Mouse (Mus musculus) brown adipose tissue, adult 24 weeks (tissue): ENCODE measurements around the gene Rptn. TPM values are rescaled to one million over a fixed set of nuclear protein-coding genes. Genes with fewer than 3 reads are reported as not detected.
"Not testable (repeated sequence)": the region's sequence is repeated elsewhere in the genome, so short reads cannot be mapped to it uniquely, and the experiment has no call there.

Experiments
- H3K27ac ChIP-seq: fragments of 200-500 bp; replicated peaks from 2 replicates; pipeline ENCODE4 v1.5.1; 2012; ENCODE audit warnings: low read depth, mild to moderate bottlenecking, low read length
- H3K4me1 ChIP-seq: fragments of 200-500 bp; 2 replicates; pipeline ENCODE4 v1.6.1; 2012; ENCODE audit warnings: low read length, mixed read lengths; ENCODE audit not compliant: control insufficient read depth, insufficient read depth, insufficient read length
- H3K4me3 ChIP-seq: fragments of 200-500 bp; 2 replicates; pipeline ENCODE4 v1.5.1; 2012; ENCODE audit warnings: low read depth, mild to moderate bottlenecking, low read length, moderate library complexity; ENCODE audit not compliant: insufficient read depth
- polyA plus RNA-seq: library from polyadenylated mRNA; stranded (reverse); fragments of >200 nt; gene quantifications from 2 replicates; pipeline ENCODE4 v1.2.4, GENCODE M21; 2012; ENCODE audit not compliant: missing spikeins, insufficient read depth, insufficient read length

The Rptn gene
- polyA plus RNA-seq, 1 experiment, result not detected

DNA sequence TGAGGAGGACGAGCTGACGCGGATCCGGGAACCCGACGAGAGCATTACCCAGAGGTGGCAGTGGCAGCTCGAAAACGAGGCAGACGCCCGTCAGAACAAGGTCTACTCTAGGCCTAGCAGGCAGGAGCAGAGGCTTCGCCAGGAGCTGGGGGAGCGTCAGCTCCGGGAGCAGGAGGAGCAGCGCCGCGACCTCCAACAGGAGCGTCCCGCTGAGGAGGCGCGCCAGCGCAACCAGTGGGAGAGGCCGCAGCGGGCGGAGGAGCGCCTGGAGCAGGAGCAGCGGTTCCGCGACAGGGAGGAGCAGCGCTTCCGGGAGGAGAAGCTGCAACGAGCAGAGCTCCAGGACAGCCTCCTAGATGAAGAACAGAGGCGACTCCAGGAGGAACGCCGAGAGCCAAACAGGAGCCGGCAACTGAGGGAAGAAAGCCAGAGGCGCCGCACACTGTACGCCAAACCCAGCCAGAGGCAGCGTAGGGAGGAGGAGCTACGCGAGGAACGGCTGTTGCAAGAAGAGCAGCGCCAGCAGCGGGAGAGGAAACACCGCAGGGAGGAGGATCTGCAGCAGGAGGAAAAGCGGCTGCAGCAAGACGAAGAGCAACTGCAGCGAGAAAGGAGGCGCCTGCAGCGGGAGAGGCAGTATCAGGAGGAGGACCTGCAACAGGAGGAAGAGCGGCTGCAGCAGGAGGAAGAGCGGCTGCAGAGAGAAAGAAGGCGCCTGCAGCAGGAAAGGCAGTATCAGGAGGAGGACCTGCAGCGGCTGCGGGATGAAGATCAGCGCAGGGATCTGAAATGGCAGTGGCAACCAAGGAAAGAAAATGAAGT lies 51.1 kb downstream of the Rptn start:
- Histone ChIP-seq H3K27ac (no peak overlapping the region), H3K4me3 (peak overlapping the region; percentile 63), H3K4me1 (peaks cover 11% of the 10 kb centered on the region)

GRCm38 (mm10) chr3:93445165-93445705 lies 51.7 kb downstream of the Rptn start:
- H3K4me3 ChIP-seq, result peak overlapping the region; percentile 63
- peaks cover 11% of the 10 kb centered on the region for H3K4me1 ChIP-seq
- no peak overlapping the region for H3K27ac ChIP-seq

DNA sequence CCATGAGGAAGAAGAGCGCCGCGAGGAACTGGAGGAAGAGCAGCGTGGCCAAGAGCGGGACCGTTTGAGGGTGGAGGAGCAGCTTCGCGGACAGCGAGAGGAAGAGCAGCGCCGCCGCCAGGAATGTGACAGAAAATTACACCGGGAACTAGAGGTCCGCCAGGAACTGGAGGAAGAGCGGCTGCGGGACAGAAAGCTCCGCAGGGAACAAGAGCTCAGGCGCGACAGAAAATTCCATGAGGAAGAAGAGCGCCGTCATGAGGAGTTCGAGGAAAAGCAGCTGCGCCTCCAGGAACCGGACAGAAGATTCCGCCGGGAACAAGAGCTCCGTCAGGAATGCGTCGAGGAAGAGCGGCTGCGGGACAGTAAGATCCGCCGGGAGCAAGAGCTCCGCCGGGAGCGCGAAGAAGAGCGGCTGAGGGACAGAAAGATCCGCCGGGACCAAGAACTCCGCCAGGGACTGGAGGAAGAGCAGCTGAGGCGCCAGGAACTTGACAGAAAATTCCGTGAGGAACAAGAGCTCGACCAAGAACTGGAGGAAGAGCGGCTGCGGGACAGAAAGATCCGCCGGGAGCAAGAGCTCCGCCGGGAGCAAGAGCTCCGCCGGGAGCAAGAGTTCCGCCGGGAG lies 52.7 kb downstream of the Rptn start:
- Histone ChIP-seq H3K27ac (no peak overlapping the region), H3K4me3 (peak overlapping the region; percentile 57), H3K4me1 (peaks cover 11% of the 10 kb centered on the region)

DNA sequence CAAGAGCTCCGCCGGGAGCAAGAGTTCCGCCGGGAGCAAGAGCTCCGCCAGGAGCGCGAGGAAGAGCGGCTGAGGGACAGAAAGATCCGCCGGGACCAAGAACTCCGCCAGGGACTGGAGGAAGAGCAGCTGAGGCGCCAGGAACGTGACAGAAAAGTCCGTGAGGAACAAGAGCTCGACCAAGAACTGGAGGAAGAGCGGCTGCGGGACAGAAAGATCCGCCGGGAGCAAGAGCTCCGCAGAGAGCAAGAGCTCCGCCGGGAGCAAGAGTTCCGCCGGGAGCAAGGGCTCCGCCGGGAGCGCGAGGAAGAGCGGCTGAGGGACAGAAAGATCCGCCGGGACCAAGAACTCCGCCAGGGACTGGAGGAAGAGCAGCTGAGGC lies 53.2 kb downstream of the Rptn start:
- Histone ChIP-seq H3K4me1 (peaks cover 11% of the 10 kb centered on the region), H3K4me3 (peak overlapping the region; percentile 57)
- not testable (repeated sequence) for H3K27ac ChIP-seq

DNA sequence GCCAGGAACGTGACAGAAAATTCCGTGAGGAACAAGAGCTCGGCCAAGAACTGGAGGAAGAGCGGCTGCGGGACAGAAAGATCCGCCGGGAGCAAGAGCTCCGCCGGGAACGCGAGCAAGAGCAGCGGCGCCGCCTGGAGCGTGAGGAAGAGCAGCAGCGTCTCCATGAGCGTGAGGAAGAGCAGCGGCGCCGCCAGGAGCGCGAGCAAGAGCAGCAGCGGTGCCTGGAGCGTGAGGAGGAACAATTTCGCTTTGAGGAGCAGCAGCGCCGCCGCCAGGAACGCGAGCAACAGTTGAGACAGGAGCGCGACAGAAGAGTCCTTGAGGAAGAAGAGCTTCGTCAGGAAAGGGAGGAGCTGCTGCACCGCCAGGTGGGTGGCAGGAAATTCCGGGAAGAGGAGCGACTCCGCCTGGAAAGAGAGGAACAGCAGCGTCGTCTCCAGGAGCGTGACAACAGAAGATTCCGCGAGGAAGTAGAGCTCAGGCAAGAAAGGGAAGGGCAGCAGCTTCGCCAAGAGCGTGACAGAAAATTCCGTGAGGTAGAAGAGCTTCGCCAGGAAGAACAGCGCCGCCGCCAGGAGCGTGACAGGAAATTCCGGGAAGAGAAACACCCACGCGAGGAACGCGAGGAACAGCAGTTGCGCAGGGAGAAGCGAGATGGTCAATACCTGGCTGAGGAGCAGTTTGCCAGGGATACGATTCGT lies 53.8 kb downstream of the Rptn start:
- Histone ChIP-seq H3K27ac (no peak overlapping the region), H3K4me3 (peak overlapping the region; percentile 57), H3K4me1 (peaks cover 11% of the 10 kb centered on the region)

Other genes with a start within 250 kb of the Rptn start
- gene Crnn, start 248.9 kb upstream of the Rptn start, polyA plus RNA-seq, result not detected in 2 replicates
- gene Flg2, start 196.4 kb upstream of the Rptn start, polyA plus RNA-seq, result 0.20 and 0.29 TPM in 2 replicates
- not detected in 2 replicates for gene Flg, start 120.2 kb upstream of the Rptn start, polyA plus RNA-seq
- 0.08 TPM in 1 of 2 replicates, not detected in the other for gene Hrnr, start 74.0 kb upstream of the Rptn start, polyA plus RNA-seq
- 0.33 TPM in 1 of 2 replicates, not detected in the other for gene Tchh, start 48.6 kb downstream of the Rptn start, polyA plus RNA-seq
- not detected in 2 replicates for gene Tchhl1, start 75.1 kb downstream of the Rptn start, polyA plus RNA-seq
- 790 and 869 TPM in 2 replicates for gene S100a11, start 126.8 kb downstream of the Rptn start, polyA plus RNA-seq
- 381 and 572 TPM in 2 replicates for gene S100a10, start 161.4 kb downstream of the Rptn start, polyA plus RNA-seq